Mouse (Mus musculus) intestine, embryonic 14.5 days (tissue): ENCODE results near the gene Stxbp5. TPM values are rescaled to one million over a fixed set of nuclear protein-coding genes. Genes with fewer than 3 reads are reported as not detected.

Experiments used
- ATAC-seq: fragments of 200-750 bp; cut with Nextera tagmentation; replicated peaks from 2 replicates; pipeline ENCODE4 v1.8.0; 2017; ENCODE audit warnings: low read depth, moderate number of reproducible peaks, moderate TSS enrichment, moderate library complexity; ENCODE audit not compliant: low FRiP score, low TSS enrichment
- DNase-seq: peaks from one replicate; pipeline ENCODE4 v3.0.0-alpha.2; 2018; ENCODE audit warnings: low spot score
- H3K27ac ChIP-seq: fragments of 300-500 bp; sonication (generic); 2 replicates; pipeline ENCODE4 v1.5.1; 2014; ENCODE audit warnings: low read depth, mild to moderate bottlenecking, control low read depth
- H3K27me3 ChIP-seq: fragments of 300-500 bp; sonication (generic); replicated peaks from 2 replicates; pipeline ENCODE4 v1.6.1; 2014; ENCODE audit warnings: low read length, control low read depth; ENCODE audit not compliant: control insufficient read depth, insufficient read depth
- H3K36me3 ChIP-seq: fragments of 300-500 bp; sonication (generic); 2 replicates; pipeline ENCODE4 v1.6.1; 2014; ENCODE audit warnings: low read length, control low read depth; ENCODE audit not compliant: control insufficient read depth, insufficient read depth
- H3K4me1 ChIP-seq: fragments of 300-500 bp; sonication (generic); replicated peaks from 2 replicates; pipeline ENCODE4 v1.6.1; 2014; ENCODE audit warnings: low read length, control low read depth, mixed read lengths; ENCODE audit not compliant: control insufficient read depth, insufficient read depth
- H3K4me2 ChIP-seq: fragments of 300-500 bp; sonication (generic); 2 replicates; pipeline ENCODE4 v1.6.1; 2014; ENCODE audit warnings: low read length
- H3K4me3 ChIP-seq: fragments of 300-500 bp; sonication (generic); 2 replicates; pipeline ENCODE4 v1.5.1; 2014; ENCODE audit warnings: low read depth, low read length, control low read depth, mixed read lengths
- H3K9ac ChIP-seq: fragments of 300-500 bp; sonication (generic); 2 replicates; pipeline ENCODE4 v1.6.1; 2014; ENCODE audit warnings: mild to moderate bottlenecking, low read length
- H3K9me3 ChIP-seq: fragments of 300-500 bp; sonication (generic); 2 replicates; pipeline ENCODE4 v1.6.1; 2016; ENCODE audit warnings: low read length, control low read depth; ENCODE audit not compliant: control insufficient read depth
- WGBS: fragments of 180-500 bp; shearing (Covaris S2); extraction: QIAGEN DNeasy Blood & Tissue Kit; methylation state at CpG from one replicate; pipeline ENCODE4 v1.1.7; 2014; 5-methylcytosine and 5-hydroxymethylcytosine counted together
- polyA plus RNA-seq: library from polyadenylated mRNA; unstranded; fragments of >200 nt; fragmentation: Nextera tagmentation; extraction: Ambion mirVana; gene quantifications from 2 replicates; pipeline ENCODE4 v1.2.1, GENCODE M21; 2014

Stxbp5 gene
- polyA plus RNA-seq, 1 experiment from 2014 or later = 10.0 TPM

DNA sequence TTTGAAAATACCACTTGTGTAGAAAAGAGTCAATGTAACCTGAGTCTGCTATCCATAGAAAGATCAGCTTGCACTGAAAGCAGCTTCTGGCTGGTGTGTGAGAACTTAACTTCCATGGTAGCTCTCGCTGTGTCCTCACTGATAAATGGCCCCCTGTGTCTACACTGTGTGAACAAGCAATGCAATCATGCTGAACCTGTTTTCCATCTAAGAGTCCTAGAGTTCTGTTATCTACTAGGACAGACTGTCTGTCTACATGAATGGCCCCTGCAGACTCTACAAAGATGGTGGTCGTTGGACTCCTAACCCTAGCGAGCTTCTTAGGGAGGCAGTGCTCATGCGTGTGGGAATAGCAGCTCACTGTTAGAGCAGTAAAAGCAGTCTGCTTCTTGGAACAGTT lies 65.9 kb downstream of the Stxbp5 start:
- no peaks in the 10 kb centered on the region; the same call in 1 of the 2 replicates for H3K4me1 ChIP-seq
- H3K27ac ChIP-seq = no peak overlapping the region
- H3K36me3 ChIP-seq = 0 out of 2 replicates have a peak, but pooled peaks cover 4% of the 10 kb centered on the region
- no peaks in the 10 kb centered on the region for H3K27me3 ChIP-seq
- H3K9me3 ChIP-seq = no peaks in the 10 kb centered on the region
- H3K4me3 ChIP-seq = no peak overlapping the region
- DNase-seq (no peak), ATAC-seq (no peak)
- 86% methylated on average over 4 of the region's 4 CpGs for WGBS
- H3K4me2 ChIP-seq = no peak overlapping the region
- H3K9ac ChIP-seq = no peak overlapping the region

DNA sequence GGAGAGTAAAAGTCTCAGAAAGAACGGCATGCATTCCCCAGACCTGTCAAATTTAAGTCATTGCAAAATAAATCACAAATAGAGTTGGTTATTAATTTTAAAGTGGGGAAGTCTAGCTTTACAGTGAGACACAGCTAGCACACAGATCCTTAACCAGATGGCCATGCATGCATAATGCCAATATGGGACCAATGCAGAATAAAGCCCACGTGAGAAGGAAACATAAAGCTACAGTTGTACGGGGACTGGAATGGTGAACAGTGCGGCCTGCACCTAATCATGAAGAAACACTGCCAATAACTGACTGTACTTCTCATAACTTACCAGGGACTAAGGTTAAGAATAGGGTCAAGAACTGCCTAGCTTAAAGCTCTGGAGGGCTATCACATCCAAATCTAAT lies 67.9 kb downstream of the Stxbp5 start:
- DNase-seq (no peak), ATAC-seq (no peak)
- Histone ChIP-seq H3K27ac (no peak overlapping the region), H3K36me3 (0 out of 2 replicates have a peak, but pooled peaks cover 4% of the 10 kb centered on the region), H3K4me3 (no peak overlapping the region), H3K9ac (no peak overlapping the region), H3K27me3 (no peaks in the 10 kb centered on the region), H3K4me1 (no peaks in the 10 kb centered on the region; the same call in 1 of the 2 replicates), H3K4me2 (no peak overlapping the region), H3K9me3 (no peaks in the 10 kb centered on the region)
- WGBS = 73% methylated on average over 4 of the region's 4 CpGs

DNA sequence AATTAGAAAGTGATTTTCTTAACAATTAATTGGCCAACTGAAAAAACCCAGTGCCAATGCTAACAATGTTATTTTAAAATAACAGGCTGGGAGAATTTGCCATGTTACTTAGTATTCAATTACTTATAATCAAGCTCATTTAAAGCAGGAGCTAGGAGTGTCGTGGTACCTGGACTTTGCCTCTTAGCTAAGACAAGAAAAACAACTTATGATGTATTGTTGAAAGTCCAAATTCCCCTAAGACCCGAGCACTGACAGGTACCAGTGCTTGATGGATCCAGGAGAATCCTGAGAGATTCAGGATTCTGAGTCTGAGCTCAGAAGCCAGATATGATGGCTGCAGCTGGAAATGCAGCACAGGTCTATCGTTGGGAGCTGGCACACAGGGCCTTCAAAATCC lies 71.1 kb downstream of the Stxbp5 start:
- no peak for ATAC-seq
- 84% methylated on average over 3 of the region's 3 CpGs for WGBS

DNA sequence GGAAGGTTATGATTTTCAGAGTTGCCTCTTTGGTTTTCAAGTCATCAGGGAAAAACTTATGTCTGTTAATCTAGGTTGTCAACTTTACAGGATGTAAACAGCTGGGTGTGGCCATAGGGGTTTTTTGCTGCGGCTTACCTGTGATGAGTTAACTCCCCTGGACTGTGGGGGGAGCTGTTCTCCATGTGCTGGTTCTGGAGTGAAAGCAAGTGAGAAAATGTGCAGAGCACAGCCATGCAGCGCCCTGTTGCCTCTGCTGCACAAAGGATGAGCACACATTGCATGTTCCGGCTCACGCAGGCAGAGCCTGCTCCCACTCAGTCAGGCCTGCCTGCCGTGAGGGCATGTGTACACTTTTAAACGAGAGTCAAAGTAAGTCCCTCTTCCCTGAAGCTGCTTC lies 79.6 kb downstream of the Stxbp5 start:
- DNase-seq (no peak), ATAC-seq (no peak)
- Histone ChIP-seq H3K9me3 (no peaks in the 10 kb centered on the region), H3K36me3 (peaks cover 10% of the 10 kb centered on the region; the same call in 1 of the 2 replicates), H3K4me1 (no peaks in the 10 kb centered on the region), H3K4me3 (no peak overlapping the region), H3K4me2 (no peak overlapping the region), H3K9ac (no peak overlapping the region), H3K27ac (no peak overlapping the region), H3K27me3 (no peaks in the 10 kb centered on the region)
- WGBS = 61% methylated on average over 6 of the region's 6 CpGs

More for the DNA sequence above, 71.1 kb downstream of the Stxbp5 start:
- H3K27me3 ChIP-seq = no peaks in the 10 kb centered on the region
- no peak overlapping the region for H3K4me2 ChIP-seq
- H3K4me3 ChIP-seq = no peak overlapping the region
- H3K9me3 ChIP-seq = no peaks in the 10 kb centered on the region
- no peak for DNase-seq
- H3K36me3 ChIP-seq = 0 out of 2 replicates have a peak, but pooled peaks cover 4% of the 10 kb centered on the region
- H3K4me1 ChIP-seq = no peaks in the 10 kb centered on the region; the same call in 1 of the 2 replicates
- H3K27ac ChIP-seq = no peak overlapping the region
- no peak overlapping the region for H3K9ac ChIP-seq

DNA sequence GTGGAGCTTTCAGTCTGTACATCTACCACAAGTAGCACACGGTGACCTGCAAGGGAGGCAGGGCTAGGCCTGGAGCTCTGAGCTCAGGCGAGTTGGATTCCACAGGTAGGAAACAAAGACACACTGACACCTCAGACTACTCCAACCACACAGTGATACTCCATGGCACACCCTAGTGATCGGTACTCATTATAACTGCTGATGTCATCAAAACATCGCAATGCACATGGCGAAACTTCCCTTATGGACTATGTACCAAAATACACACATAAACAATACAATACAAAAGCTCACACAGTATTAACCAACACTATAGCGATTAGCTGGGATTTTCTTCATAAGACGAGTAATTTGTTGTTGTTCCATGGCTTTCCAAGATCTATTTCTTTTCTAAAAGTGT lies 82.3 kb downstream of the Stxbp5 start:
- Histone ChIP-seq H3K36me3 (peaks cover 6% of the 10 kb centered on the region; the same call in 1 of the 2 replicates), H3K4me1 (no peaks in the 10 kb centered on the region), H3K27me3 (no peaks in the 10 kb centered on the region), H3K4me3 (no peak overlapping the region), H3K4me2 (no peak overlapping the region), H3K9ac (no peak overlapping the region), H3K9me3 (no peaks in the 10 kb centered on the region), H3K27ac (no peak overlapping the region)
- DNase-seq (no peak), ATAC-seq (no peak)
- WGBS = 92% methylated on average over 7 of the region's 7 CpGs

DNA sequence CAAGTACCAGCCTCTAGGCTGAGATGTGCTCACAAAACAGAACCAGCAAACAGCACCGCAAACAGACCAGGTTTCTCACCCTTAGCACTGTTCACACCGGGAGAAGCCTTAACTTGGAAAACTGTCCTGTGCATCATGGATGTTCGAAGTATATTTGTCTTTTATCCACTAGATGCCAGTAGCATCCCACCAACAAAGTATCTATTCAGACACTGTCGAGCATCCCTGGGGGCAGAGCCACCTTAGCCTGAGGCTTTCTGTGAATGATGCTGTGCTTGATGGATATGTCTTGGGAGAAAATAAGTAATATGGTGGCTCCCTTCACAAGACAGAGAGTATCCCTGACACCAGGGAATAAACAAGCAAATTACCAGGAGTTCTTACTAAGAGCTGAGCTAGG lies 87.0 kb downstream of the Stxbp5 start:
- no peak for ATAC-seq
- no peak overlapping the region for H3K4me2 ChIP-seq
- no peak for DNase-seq
- H3K9ac ChIP-seq = no peak overlapping the region
- H3K36me3 ChIP-seq = peaks cover 10% of the 10 kb centered on the region
- no peaks in the 10 kb centered on the region for H3K9me3 ChIP-seq
- WGBS = 83% methylated on average over 4 of the region's 4 CpGs
- H3K4me3 ChIP-seq = no peak overlapping the region
- H3K4me1 ChIP-seq = no peaks in the 10 kb centered on the region
- H3K27ac ChIP-seq = no peak overlapping the region
- H3K27me3 ChIP-seq = no peaks in the 10 kb centered on the region

DNA sequence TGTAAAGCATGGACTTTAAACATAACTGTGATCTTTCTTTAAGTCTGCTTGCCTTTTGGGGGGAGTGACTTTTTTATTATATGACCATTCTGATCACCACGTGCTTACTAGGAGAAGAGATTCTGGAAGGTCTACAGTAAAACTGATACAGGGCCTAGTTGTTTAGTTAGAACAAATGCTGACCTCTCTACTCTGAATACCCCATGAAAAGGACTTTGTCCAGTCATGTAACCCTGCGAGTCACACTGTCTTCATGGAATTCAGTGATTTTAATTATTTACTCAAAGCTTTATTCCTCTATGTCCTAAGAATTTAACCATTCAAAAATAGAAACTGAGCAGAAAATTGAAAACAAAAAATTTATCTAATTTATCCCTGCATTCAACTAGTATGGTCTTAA lies 93.3 kb downstream of the Stxbp5 start:
- Histone ChIP-seq H3K27ac (no peak overlapping the region), H3K27me3 (no peaks in the 10 kb centered on the region), H3K9me3 (no peaks in the 10 kb centered on the region), H3K4me2 (no peak overlapping the region), H3K4me3 (no peak overlapping the region), H3K4me1 (no peaks in the 10 kb centered on the region), H3K9ac (no peak overlapping the region), H3K36me3 (peaks cover 13% of the 10 kb centered on the region)
- WGBS = 80% methylated on average over 2 of the region's 2 CpGs
- DNase-seq (no peak), ATAC-seq (no peak)

DNA sequence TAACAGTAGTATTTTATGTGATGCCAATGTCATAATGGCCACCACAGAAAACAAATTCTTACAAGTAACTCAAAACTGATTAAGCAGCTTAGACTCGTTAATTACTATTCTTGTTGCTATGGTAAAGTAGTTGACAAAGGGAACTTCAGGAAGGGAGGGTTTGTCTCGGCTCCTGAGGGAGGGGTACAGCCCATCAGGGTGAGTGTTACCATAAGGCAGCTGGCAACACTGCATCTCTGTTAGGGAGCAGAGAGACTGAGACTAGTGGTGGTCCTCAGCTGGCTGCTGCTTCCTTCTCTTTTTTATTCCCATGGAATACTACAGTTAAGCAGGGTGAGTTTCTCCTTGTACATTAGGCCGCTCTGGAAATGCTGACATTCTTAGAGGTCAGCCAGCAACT lies 95.5 kb downstream of the Stxbp5 start:
- H3K27me3 ChIP-seq = no peaks in the 10 kb centered on the region
- peaks cover 10% of the 10 kb centered on the region for H3K36me3 ChIP-seq
- no peak overlapping the region for H3K4me3 ChIP-seq
- H3K4me1 ChIP-seq = no peaks in the 10 kb centered on the region
- no peak overlapping the region for H3K9ac ChIP-seq
- WGBS = 69% methylated on average over 3 of the region's 3 CpGs
- H3K27ac ChIP-seq = no peak overlapping the region
- ATAC-seq (no peak), DNase-seq (no peak)
- no peaks in the 10 kb centered on the region for H3K9me3 ChIP-seq
- H3K4me2 ChIP-seq = no peak overlapping the region

DNA sequence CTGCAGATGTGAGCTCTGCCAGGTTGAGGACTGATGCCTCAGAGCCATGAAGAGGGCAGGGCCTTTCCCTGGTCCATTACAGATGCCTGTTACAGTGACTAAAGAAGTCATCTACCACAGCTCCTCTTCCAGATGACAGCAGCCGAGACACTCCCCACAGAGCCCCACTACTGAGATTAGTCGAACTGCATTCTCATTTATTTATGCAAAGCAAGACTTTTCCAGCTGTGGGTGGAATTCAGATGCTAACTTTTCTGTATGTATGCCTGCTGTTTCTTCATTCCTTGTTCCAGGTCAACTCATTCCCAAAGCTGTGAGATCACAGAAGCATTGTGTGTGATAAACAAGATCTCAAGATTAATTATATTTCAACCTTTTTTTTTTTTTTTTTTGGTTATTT lies 97.8 kb downstream of the Stxbp5 start:
- no peak for ATAC-seq
- DNase-seq = no peak

More for the DNA sequence above, 97.8 kb downstream of the Stxbp5 start:
- Histone ChIP-seq H3K4me3 (no peak overlapping the region), H3K4me1 (no peaks in the 10 kb centered on the region), H3K36me3 (peaks cover 10% of the 10 kb centered on the region), H3K4me2 (no peak overlapping the region), H3K27ac (no peak overlapping the region), H3K9me3 (no peaks in the 10 kb centered on the region), H3K27me3 (no peaks in the 10 kb centered on the region), H3K9ac (no peak overlapping the region)
- 47% methylated on average over 2 of the region's 2 CpGs for WGBS
